Mouse (Mus musculus) intestine, postnatal 0 days (tissue): Measurements from ENCODE around the gene Bmpr1a. TPM values are rescaled to one million over a fixed set of nuclear protein-coding genes. Genes with fewer than 3 reads are reported as not detected.
A peak's percentile ranks its signal among the peaks of the same experiment; 100 is the strongest.

Source experiments
- ATAC-seq: fragments of 200-750 bp; cut with Nextera tagmentation; 2 replicates; pipeline ENCODE4 v1.8.0; 2017; ENCODE audit warnings: mild to moderate bottlenecking, moderate TSS enrichment, moderate library complexity
- H3K27ac ChIP-seq: fragments of 300-500 bp; sonication (generic); 2 replicates; pipeline ENCODE4 v1.5.1; 2014; ENCODE audit warnings: mild to moderate bottlenecking, low read depth, low read length, moderate library complexity
- H3K27me3 ChIP-seq: fragments of 300-500 bp; sonication (generic); replicated peaks from 2 replicates; pipeline ENCODE4 v1.6.1; 2014; ENCODE audit warnings: low read length, mixed read lengths; ENCODE audit not compliant: control insufficient read depth, insufficient read depth
- H3K36me3 ChIP-seq: fragments of 300-500 bp; sonication (generic); 2 replicates; pipeline ENCODE4 v1.6.1; 2014; ENCODE audit warnings: mild to moderate bottlenecking, moderate library complexity; ENCODE audit not compliant: control insufficient read depth, insufficient read depth
- H3K4me1 ChIP-seq: fragments of 300-500 bp; sonication (generic); replicated peaks from 2 replicates; pipeline ENCODE4 v1.6.1; 2014; ENCODE audit warnings: antibody characterized with exemption, low read length, mixed read lengths; ENCODE audit not compliant: control insufficient read depth, insufficient read depth
- H3K4me2 ChIP-seq: fragments of 300-500 bp; sonication (generic); replicated peaks from 2 replicates; pipeline ENCODE4 v1.6.1; 2014; ENCODE audit warnings: low read depth, mild to moderate bottlenecking, moderate library complexity
- H3K4me3 ChIP-seq: fragments of 300-500 bp; sonication (generic); 2 replicates; pipeline ENCODE4 v1.5.1; 2014; ENCODE audit warnings: low read depth, low read length
- H3K9ac ChIP-seq: fragments of 300-500 bp; sonication (generic); 2 replicates; pipeline ENCODE4 v1.6.1; 2014; ENCODE audit warnings: mild to moderate bottlenecking, low read depth, low read length
- H3K9me3 ChIP-seq: fragments of 300-500 bp; sonication (generic); 2 replicates; pipeline ENCODE4 v1.6.1; 2016; ENCODE audit warnings: mixed run types; ENCODE audit not compliant: control insufficient read depth
- CTCF ChIP-seq: sonication (generic); IDR thresholded peaks from 2 replicates; pipeline ENCODE4 v1.5.1; 2016; ENCODE audit warnings: low read depth, mild to moderate bottlenecking, control low read depth, antibody characterized with exemption, moderate library complexity
- WGBS: fragments of 180-500 bp; shearing (Covaris S2); extraction: QIAGEN DNeasy Blood & Tissue Kit; methylation state at CpG from one replicate; pipeline ENCODE4 v1.1.7; 2014; 5-methylcytosine and 5-hydroxymethylcytosine counted together
- polyA plus RNA-seq: library from polyadenylated mRNA; unstranded; fragments of >200 nt; fragmentation: Nextera tagmentation; extraction: Ambion mirVana; gene quantifications from 2 replicates; pipeline ENCODE4 v1.2.1, GENCODE M21; 2015

Gene Bmpr1a
- polyA plus RNA-seq, 1 experiment from 2014 or later = 19.3 TPM

- no peak for ATAC-seq
- H3K4me2 ChIP-seq = no peak overlapping the region
- H3K9me3 ChIP-seq = no peaks in the 10 kb centered on the region
- WGBS = 48% methylated on average over 4 of the region's 4 CpGs
- H3K4me3 ChIP-seq = no peak overlapping the region
- TF ChIP-seq CTCF = no peak
- H3K9ac ChIP-seq = no peak overlapping the region
- H3K27ac ChIP-seq = no peak overlapping the region
- H3K36me3 ChIP-seq = no peaks in the 10 kb centered on the region
- no peaks in the 10 kb centered on the region for H3K27me3 ChIP-seq
- no peaks in the 10 kb centered on the region for H3K4me1 ChIP-seq
Measured at GRCm38 (mm10) chr14:34512602-34513001, 9.5 kb upstream of the Bmpr1a start.

GRCm38 (mm10) chr14:34511901-34512300 lies 8.8 kb upstream of the Bmpr1a start:
- H3K27ac ChIP-seq = no peak overlapping the region
- WGBS = 56% methylated on average over 11 of the region's 11 CpGs
- H3K4me1 ChIP-seq = no peaks in the 10 kb centered on the region
- H3K4me3 ChIP-seq = no peak overlapping the region
- no peak for TF ChIP-seq CTCF
- no peaks in the 10 kb centered on the region for H3K9me3 ChIP-seq
- no peaks in the 10 kb centered on the region for H3K36me3 ChIP-seq
- no peak for ATAC-seq
- no peak overlapping the region for H3K4me2 ChIP-seq
- no peaks in the 10 kb centered on the region for H3K27me3 ChIP-seq
- no peak overlapping the region for H3K9ac ChIP-seq

DNA sequence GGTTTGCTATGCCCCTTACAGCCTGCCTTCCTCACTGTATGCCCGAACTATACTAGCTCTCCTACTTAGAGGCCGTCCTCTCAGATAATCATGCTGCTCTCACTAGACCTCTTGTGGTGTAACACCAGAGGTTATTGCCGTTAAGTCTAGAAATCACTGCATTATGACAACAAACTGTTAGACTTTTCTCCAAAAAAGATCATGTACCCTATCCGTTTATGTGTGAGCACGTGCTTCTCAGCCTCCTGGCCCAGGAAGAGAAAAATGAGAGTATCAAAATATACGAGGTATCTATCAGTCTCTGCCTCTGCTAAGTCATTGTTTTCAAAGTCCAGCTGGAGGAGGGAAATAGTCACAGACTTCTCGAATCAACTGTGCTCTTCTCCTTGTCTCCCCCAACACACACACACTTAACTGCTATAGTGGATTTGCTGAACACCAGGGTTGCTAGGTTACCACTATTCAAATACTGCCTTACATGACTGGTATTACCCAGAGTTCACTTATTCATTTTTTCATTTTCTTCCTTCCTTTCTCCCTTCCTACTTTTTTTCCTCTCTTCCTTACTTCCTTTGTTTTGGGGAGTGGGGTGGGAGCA lies 5.8 kb upstream of the Bmpr1a start:
- peak; percentile 38 for TF ChIP-seq CTCF
- Histone ChIP-seq H3K4me2 (no peak overlapping the region), H3K27ac (no peak overlapping the region), H3K27me3 (no peaks in the 10 kb centered on the region), H3K36me3 (no peaks in the 10 kb centered on the region), H3K9ac (no peak overlapping the region), H3K4me1 (no peaks in the 10 kb centered on the region), H3K9me3 (no peaks in the 10 kb centered on the region), H3K4me3 (no peak overlapping the region)
- ATAC-seq = no peak
- 35% methylated on average over 7 of the region's 7 CpGs for WGBS

DNA sequence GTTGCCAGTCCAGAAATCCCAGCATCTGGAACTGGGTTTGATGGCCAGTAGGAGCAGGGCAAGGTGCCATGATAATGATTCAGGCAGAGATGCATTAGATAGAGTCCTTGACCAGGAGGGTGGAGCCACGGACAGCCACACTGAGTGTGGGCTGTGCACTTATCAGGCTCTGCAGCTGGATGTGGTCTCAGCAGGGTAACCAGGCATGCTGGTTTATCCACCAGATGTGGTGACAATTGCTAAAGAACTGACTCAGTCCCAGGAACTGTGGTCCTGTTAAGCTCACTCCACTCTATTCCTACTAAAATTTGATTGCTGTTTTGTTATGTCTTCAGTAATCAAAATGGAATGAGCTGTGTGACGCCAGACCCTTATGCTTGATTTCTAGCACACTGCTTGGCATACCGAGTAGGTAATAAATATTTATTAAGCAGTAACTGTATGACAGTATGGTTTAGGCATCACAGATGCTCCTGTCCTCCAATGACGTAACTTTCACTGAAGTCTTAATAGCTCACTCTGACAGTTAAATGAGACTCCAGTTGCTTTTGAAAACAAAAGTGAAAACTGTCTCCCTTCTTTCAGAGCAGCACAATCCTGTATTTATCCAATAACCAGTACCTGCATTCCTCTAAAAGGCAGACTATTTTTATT lies 5.2 kb upstream of the Bmpr1a start:
- 50% methylated on average over 4 of the region's 4 CpGs for WGBS
- no peak overlapping the region for H3K9ac ChIP-seq
- H3K9me3 ChIP-seq = no peaks in the 10 kb centered on the region
- H3K4me2 ChIP-seq = no peak overlapping the region
- no peak for ATAC-seq
- TF ChIP-seq CTCF = no peak
- no peaks in the 10 kb centered on the region for H3K36me3 ChIP-seq
- no peak overlapping the region for H3K27ac ChIP-seq
- no peak overlapping the region for H3K4me3 ChIP-seq
- no peaks in the 10 kb centered on the region for H3K4me1 ChIP-seq
- no peaks in the 10 kb centered on the region for H3K27me3 ChIP-seq

- TF ChIP-seq CTCF = no peak
- Histone ChIP-seq H3K27me3 (no peaks in the 10 kb centered on the region), H3K9me3 (no peaks in the 10 kb centered on the region), H3K36me3 (no peaks in the 10 kb centered on the region), H3K27ac (0 out of 2 replicates have a peak overlapping the region, but pooled peaks have one; percentile 11), H3K9ac (no peak overlapping the region), H3K4me1 (no peaks in the 10 kb centered on the region), H3K4me3 (no peak overlapping the region), H3K4me2 (no peak overlapping the region)
- WGBS = 42% methylated on average over 7 of the region's 7 CpGs
- peak; percentile 72 for ATAC-seq
Measured at GRCm38 (mm10) chr14:34505309-34505708, 2.2 kb upstream of the Bmpr1a start.

GRCm38 (mm10) chr14:34504377-34504776 lies 1.2 kb upstream of the Bmpr1a start:
- no peak overlapping the region for H3K4me2 ChIP-seq
- H3K4me1 ChIP-seq = 0 out of 2 replicates have a peak, but pooled peaks cover 2% of the 10 kb centered on the region
- no peaks in the 10 kb centered on the region for H3K9me3 ChIP-seq
- no peak for TF ChIP-seq CTCF
- ATAC-seq = no peak
- H3K27ac ChIP-seq = no peak overlapping the region
- no peaks in the 10 kb centered on the region for H3K36me3 ChIP-seq
- WGBS = 84% methylated on average over 5 of the region's 5 CpGs
- no peak overlapping the region for H3K4me3 ChIP-seq
- H3K9ac ChIP-seq = no peak overlapping the region
- no peaks in the 10 kb centered on the region for H3K27me3 ChIP-seq
